Mouse (Mus musculus) C2C12 (cell line): Measurements from ENCODE around the gene Exosc5. TPM values are rescaled to one million over a fixed set of nuclear protein-coding genes. Genes with fewer than 3 reads are reported as not detected.

Experiments used
- H3K27me3 ChIP-seq: one replicate; pipeline ENCODE4 v1.6.1; 2011; ENCODE audit not compliant: control insufficient read depth, insufficient read depth, insufficient read length
- H3K36me3 ChIP-seq: one replicate; pipeline ENCODE4 v1.6.1; 2011; ENCODE audit not compliant: control insufficient read depth, insufficient read depth
- H3K4me3 ChIP-seq: one replicate; pipeline ENCODE4 v1.5.1; 2011; ENCODE audit warnings: mild to moderate bottlenecking, control low read depth; ENCODE audit not compliant: poor library complexity, insufficient read depth, severe bottlenecking
- H3K79me2 ChIP-seq: one replicate; pipeline ENCODE4 v1.6.1; 2011; ENCODE audit not compliant: control insufficient read depth, insufficient read depth
- H3K79me3 ChIP-seq: one replicate; pipeline ENCODE4 v1.6.1; 2011; ENCODE audit warnings: low read depth, control low read depth
- H3ac ChIP-seq: one replicate; pipeline ENCODE3; 2011; ENCODE audit warnings: low read depth; ENCODE audit not compliant: control insufficient read depth, insufficient read length
- CEBPB ChIP-seq: IDR thresholded peaks from one replicate; pipeline ENCODE4 v1.6.1; 2011; ENCODE audit warnings: low read depth, mild to moderate bottlenecking, control low read depth, moderate library complexity
- CTCF ChIP-seq: IDR thresholded peaks from one replicate; pipeline ENCODE4 v1.5.1; 2011; ENCODE audit not compliant: control insufficient read depth, insufficient read depth, insufficient read length
- FOSL1 ChIP-seq: IDR thresholded peaks from one replicate; pipeline ENCODE4 v1.8.0; 2011; ENCODE audit warnings: mild to moderate bottlenecking, low read length; ENCODE audit not compliant: poor library complexity, insufficient read depth, severe bottlenecking
- MAX ChIP-seq: IDR thresholded peaks from one replicate; pipeline ENCODE4 v1.6.1; 2011; ENCODE audit warnings: mild to moderate bottlenecking, control low read depth
- MYOD1 ChIP-seq: IDR thresholded peaks from one replicate; pipeline ENCODE4 v1.6.1; 2011; ENCODE audit warnings: low read depth; ENCODE audit not compliant: control insufficient read depth, insufficient read length
- MYOG ChIP-seq: IDR thresholded peaks from one replicate; pipeline ENCODE4 v1.6.1; 2011; ENCODE audit not compliant: control insufficient read depth, insufficient read length; ENCODE audit errors: extremely low read depth
- USF1 ChIP-seq: IDR thresholded peaks from one replicate; pipeline ENCODE4 v1.6.1; 2011; ENCODE audit warnings: low read depth, mild to moderate bottlenecking, control low read depth, moderate library complexity
- long read RNA-seq, 2 experiments: library from polyadenylated mRNA; unstranded; transcript quantifications; one replicate each; pipeline ENCODE4 v2.0.0; 2019 to 2020
- polyA plus RNA-seq: library from polyadenylated mRNA; unstranded; fragments of >200 nt; fragmentation: generic; extraction: Trizol; gene quantifications from one replicate; pipeline ENCODE4 v1.2.1, GENCODE M21; 2012; ENCODE audit warnings: missing spikeins

The Exosc5 gene
- polyA plus RNA-seq, result 53.2 TPM
- long read RNA-seq, experiment 1, transcript Exosc5-201 (6 exons, 1,020 nt), result major isoform, 35 of 51 reads
- long read RNA-seq, experiment 1, partial matches to known transcripts, result 12 of 51 reads
- long read RNA-seq, experiment 1, other reads (novel, unspliced or antisense), result 4 of 51 reads
- long read RNA-seq, experiment 2, transcript Exosc5-201 (6 exons, 1,020 nt), result major isoform, 9 of 18 reads
- long read RNA-seq, experiment 2, partial matches to known transcripts, result 0 of 18 reads
- long read RNA-seq, experiment 2, other reads (novel, unspliced or antisense), result 9 of 18 reads

DNA sequence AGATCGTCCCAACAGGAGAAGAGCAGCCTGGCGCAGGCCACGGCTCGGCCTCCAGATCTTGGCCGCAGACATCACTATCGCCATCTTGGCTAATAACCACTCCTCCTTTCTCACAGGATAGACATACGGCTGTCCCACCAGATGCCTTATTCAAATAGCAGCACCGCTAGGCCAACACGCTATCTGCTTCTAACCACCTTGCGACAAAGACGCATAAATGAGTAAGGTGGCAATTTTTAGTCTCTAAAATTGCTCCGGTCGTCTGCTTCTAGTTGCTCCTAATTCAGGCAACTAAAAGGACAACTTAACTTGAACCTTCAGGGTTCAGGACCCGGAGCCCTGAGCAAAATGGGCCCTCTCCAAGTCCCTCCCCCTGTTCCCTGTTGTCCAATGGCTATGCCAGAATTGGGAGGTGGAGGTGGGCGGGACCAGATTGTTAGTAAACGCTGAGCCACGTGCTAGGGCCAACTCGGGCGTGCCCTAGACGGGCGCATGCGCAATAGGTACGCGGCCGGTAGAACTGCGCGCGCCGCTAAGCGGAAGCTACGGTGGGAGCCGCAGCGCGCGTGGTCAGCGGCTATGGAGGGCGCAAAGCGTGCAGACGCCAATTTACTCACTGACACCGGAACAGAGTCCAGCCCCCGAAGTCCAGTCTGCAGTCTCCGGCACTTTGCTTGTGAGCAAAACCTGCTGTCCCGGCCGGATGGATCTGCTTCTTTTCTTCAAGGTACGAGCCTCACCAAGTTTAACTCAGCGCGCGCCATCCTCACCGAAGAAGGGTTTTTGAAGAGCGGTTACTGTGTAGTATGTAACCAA, at the start of gene Exosc5, which contains the start of gene Bckdha:
TSS of gene Exosc5 (plus strand) at position 508 of the 816 bp plus-strand sequence.
TSS of gene Bckdha (minus strand) at position 325 of the 816 bp plus-strand sequence.
- peak within 1 kb of the TSS; percentile 62 for H3ac ChIP-seq
- H3K27me3 ChIP-seq, result no peaks in the 10 kb centered on the region
- H3K79me3 ChIP-seq, result peaks cover 7% of the 10 kb centered on the region
- peak within 1 kb of the TSS; percentile 53 for H3K4me3 ChIP-seq
- peaks cover 23% of the 10 kb centered on the region for H3K79me2 ChIP-seq
- H3K36me3 ChIP-seq, result peaks cover 5% of the 10 kb centered on the region
- TF ChIP-seq USF1 (peak; percentile 49), FOSL1 (no peak), CTCF (no peak), MYOG (no peak), MYOD1 (no peak), MAX (peak; percentile 99), CEBPB (no peak)

DNA sequence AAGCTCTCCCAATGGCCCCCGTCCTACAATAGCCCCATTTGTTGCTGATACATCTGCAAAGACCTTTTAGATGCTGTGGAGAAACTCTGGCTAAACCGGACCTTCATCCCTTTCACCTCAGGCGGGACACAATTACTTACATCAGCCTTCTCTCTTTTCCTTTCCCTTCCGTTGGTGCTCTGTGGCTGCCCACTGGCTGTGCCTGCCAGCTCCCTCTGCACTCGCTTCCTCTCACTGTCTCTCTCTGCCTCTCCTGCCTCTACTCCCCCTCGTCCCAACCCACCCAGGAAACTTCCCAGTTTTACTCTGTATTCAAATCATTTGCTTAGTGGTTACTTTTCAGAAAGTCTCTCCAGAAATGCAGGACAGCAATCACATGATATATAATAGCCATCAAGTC, 48.9 kb upstream of the Exosc5 start:
- Histone ChIP-seq H3K27me3 (peaks cover 14% of the 10 kb centered on the region), H3K79me3 (no peaks in the 10 kb centered on the region), H3K4me3 (no peak overlapping the region), H3K36me3 (no peaks in the 10 kb centered on the region), H3ac (no peak overlapping the region), H3K79me2 (no peaks in the 10 kb centered on the region)
- no peak for TF ChIP-seq CEBPB

DNA sequence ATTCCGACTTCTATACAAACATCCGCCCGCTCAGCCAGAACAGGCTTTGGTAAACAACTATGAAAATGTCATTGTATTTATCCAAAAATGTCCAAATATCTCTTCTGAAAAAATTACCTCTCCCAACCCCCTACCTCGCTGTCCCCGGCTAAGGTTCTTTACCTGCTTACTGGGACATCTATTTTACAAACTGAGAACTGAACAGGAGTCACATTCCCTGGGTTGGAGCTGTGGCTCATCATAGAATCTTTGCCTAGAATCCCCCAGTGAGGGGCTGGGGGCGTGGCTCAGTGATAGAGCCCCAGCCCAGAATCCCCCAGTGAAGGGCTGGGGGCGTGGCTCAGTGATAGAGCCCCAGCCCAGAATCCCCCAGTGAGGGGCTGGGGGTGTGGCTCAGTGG, 47.5 kb upstream of the Exosc5 start:
- no peaks in the 10 kb centered on the region for H3K36me3 ChIP-seq
- H3K27me3 ChIP-seq, result peaks cover 24% of the 10 kb centered on the region
- no peak for TF ChIP-seq FOSL1
- TF ChIP-seq MAX, result no peak
- TF ChIP-seq CTCF, result no peak
- TF ChIP-seq MYOG, result no peak
- TF ChIP-seq MYOD1, result no peak
- H3ac ChIP-seq, result no peak overlapping the region
- H3K4me3 ChIP-seq, result no peak overlapping the region
- H3K79me2 ChIP-seq, result no peaks in the 10 kb centered on the region
- H3K79me3 ChIP-seq, result no peaks in the 10 kb centered on the region

DNA sequence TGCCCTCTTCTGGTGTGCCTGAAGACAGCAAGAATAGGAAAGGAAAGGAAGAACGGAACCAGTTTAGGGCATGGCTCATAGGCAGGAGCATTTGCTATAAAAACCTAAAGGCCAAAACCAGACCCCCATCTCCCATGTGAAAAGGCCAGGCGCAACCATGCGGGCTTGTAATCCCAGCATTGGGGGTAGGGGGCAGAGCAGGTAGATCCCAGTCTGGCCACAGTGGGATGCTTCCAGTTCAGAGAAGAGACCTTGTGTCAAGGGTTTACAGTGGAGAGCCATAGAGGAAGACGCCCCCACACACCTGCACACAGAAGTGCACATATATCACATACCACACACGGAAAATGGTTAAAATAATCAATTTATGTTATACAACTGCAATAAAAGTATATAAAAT, 44.9 kb upstream of the Exosc5 start:
- no peak overlapping the region for H3K4me3 ChIP-seq

DNA sequence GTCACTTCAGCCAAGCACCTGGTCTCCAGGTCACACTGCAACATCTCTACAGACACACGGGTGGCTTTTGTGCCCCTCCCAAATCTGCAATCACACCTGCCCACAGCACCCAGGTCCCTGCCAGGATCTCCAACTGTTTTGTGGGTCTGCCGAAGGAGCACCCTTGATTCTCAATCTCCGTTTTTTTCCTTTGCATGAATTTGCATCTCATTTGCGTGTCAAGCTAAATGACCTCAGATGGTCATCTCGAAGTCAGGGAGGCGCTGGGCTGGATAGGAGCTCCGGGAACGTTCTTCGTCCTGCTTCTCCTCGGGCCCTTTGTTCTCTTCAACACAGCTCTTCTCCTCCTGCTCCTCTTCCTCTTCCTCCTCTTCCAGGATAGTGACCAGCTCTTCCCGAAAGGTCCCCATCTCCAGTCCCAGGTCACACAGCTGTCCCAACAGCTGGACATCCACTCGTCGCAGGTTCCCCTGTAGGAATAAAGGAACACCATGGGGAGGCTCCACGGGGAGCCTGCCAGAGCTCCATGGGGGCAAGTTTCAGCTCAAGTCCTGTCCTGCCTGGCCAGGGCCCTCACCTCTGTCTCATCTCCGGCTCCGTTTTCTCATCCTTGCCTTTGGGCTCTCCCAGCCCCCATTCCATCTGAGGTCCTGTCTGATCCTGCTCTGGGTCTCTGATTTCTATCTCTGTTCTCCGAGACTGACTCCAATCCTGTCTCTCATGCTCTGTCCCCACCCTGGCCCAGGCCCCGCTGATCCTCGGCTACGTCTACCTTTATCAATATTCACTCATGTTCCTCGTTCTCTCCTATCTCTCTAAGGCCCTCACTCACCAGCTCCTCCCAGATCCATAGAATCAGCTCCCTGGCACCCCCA, 43.9 kb upstream of the Exosc5 start:
- no peaks in the 10 kb centered on the region for H3K79me3 ChIP-seq
- H3K79me2 ChIP-seq, result no peaks in the 10 kb centered on the region
- H3ac ChIP-seq, result no peak overlapping the region
- H3K4me3 ChIP-seq, result no peak overlapping the region
- no peaks in the 10 kb centered on the region for H3K36me3 ChIP-seq
- TF ChIP-seq MAX (no peak), FOSL1 (no peak), MYOD1 (no peak), USF1 (no peak), CTCF (no peak), CEBPB (no peak), MYOG (no peak)
- peaks cover 21% of the 10 kb centered on the region for H3K27me3 ChIP-seq

More for the DNA sequence above, 44.9 kb upstream of the Exosc5 start:
- TF ChIP-seq MYOG (no peak), MYOD1 (no peak), USF1 (no peak), CTCF (no peak), CEBPB (no peak), MAX (no peak), FOSL1 (no peak)
- H3K79me3 ChIP-seq, result no peaks in the 10 kb centered on the region
- no peaks in the 10 kb centered on the region for H3K36me3 ChIP-seq
- H3ac ChIP-seq, result no peak overlapping the region
- H3K27me3 ChIP-seq, result peaks cover 24% of the 10 kb centered on the region
- H3K79me2 ChIP-seq, result no peaks in the 10 kb centered on the region
